Mouse (Mus musculus): ENCODE measurements around the gene Ccno.

Gene Ccno

DNA sequence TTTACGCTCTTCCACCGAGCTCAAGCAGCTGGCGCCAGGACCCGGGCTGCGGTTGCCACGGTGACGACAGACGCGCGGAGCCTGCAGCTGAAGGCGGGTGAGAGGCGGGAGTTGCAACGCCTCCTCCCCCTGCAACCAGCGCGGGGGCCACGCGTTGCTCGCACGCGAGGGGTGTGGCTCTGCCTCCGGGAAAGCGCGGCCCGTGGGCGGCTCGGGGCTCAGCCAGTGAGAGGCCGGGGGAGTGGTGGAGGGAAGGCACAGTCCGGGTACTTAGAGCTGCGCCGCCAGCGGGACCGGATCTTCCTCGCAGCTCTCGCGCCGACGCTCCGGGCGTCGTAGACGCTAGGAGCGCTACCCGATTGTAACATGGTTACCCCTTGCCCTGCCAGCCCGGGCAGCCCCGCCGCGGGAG, at the start of gene Ccno:
TSS of gene Ccno (plus strand) at position 271 of the 412 bp plus-strand sequence.
- peak; percentile 90 to 96 for DNase-seq

GRCm38 (mm10) chr13:112938130-112938529, 49.5 kb upstream of the Ccno start:
- no peak for DNase-seq

- no peak for DNase-seq
These were observed 45.7 kb upstream of the Ccno start for GRCm38 (mm10) chr13:112941879-112942330.

- no peak for DNase-seq
These were observed 42.3 kb upstream of the Ccno start for GRCm38 (mm10) chr13:112945312-112945711.

GRCm38 (mm10) chr13:112945900-112946299, 41.7 kb upstream of the Ccno start:
- DNase-seq: no peak

DNA sequence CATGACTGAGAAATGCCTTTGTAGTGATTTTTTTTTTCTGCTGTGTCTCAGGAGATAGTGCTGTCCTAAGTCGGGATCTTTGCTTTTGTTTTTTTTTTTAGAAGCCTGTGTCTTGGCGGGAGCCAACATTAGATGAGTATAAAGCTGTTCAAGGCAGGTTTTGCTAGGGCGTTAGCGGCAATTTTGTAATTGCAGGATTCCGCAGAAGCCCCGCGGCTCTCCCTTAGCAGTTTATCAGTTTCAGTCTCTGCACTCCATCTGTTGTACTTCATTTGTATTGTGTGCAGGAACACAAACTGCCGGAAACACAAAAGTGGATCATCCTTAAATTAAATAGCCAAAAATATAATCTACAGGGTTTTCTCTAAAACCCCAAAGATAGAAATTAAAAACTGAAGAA, 33.5 kb upstream of the Ccno start:
- no peak for DNase-seq

DNA sequence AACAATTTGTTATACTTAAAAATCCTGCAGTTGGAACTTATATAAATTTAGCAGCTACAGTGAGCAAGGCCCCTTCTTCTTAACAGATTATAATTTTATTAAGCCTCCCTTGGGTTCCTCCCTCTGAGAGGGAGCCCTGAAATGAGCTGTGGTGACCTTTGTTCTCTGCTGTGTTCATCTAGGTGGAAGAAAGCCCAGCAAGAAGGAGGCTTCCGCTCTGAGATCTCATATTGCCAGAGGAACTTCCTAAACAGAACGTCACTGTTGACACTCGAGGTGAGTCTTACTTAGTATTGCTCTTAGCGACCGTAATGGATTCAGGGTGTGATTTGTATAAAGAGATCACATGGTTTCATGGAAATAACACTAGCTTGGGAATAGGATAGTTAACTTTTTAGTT, 24.5 kb upstream of the Ccno start:
- no peak for DNase-seq

DNA sequence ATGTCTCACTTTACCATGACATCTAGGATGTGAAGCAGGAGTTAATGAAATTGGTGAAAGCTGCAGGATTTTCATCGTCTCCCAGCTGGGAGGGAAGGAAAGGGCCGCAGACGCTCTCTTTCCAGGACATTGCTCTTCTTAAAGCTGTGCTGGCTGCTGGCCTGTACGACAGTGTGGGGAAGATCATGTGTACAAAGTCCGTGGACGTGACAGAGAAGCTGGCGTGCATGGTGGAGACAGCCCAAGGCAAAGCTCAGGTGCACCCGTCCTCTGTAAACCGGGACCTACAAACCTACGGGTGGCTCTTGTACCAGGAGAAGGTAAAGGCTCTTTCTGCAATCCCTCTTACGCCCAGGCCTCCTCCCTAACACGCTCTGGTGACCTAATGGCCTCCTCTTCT, 23.2 kb upstream of the Ccno start:
- no peak for DNase-seq

DNA sequence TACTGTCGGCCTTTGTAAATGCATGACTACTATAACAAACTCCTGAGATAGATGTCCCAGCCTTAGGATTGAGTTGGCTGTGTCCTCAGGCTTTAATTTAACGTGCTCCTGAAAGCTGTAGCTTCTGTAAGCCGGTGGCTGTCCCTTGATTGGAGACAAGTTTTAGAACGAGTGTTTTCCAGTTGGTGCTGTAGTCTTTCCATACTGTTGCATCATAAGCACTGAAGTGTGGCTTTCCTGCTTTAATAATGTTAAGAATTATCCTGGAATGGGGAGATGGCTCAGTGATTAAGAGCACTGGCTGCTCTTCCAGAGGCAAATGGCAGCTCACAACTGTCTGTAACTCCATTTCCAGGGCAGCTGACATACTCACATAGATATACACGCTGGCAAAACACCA, 20.3 kb upstream of the Ccno start:
- DNase-seq: no peak

DNA sequence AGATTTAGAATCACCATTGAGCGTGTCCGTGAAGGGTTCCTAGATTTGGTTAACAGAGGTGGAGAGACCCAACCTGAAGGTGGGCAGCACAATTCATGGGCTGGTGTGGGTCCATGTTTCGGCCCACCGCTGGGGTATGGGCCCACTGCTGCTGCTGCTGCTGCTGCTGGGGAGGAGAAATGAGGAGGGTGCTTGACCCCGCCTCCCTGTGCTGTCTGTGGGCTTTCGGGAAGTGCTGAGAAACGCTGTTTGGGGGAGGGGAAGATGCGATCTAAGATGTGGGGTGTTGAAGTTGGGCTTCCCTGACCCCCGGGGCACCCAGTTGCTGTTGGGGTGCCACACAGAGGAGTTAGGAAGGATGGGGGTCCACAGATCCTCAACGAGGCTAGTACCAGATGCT, 10.9 kb upstream of the Ccno start:
- DNase-seq: no peak

GRCm38 (mm10) chr13:112985605-112986450, 1.8 kb upstream of the Ccno start:
- DNase-seq: peak in 1 of 2 experiments; percentile 36

GRCm38 (mm10) chr13:112986451-112986950, 1.1 kb upstream of the Ccno start:
- DNase-seq: no peak

DNA sequence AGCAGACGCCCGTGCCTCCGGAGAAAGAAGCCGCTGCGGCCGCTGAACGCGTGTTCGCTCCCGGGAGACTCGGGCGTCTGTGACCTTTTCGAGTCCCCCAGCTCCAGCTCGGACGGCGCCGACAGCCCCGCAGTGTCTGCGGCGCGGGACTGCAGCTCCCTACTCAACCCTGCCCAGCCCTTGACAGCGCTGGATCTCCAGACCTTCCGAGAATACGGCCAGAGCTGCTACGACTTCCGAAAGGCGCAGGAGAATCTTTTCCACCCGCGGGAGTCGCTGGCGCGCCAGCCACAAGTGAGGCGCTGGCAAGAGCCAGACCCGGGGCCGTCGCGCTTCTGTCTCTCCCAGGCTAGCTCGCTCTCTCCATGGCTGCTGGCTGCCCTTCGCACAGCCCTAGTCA, 389 bp downstream of the Ccno start:
- peak in 1 of 2 experiments; percentile 54 for DNase-seq

- DNase-seq: peak; percentile 22 to 35
These were observed 1.3 kb downstream of the Ccno start for GRCm38 (mm10) chr13:112988866-112989265.

GRCm38 (mm10) chr13:112989541-112989940, 1.9 kb downstream of the Ccno start:
- peak in 1 of 2 experiments; percentile 34 for DNase-seq

DNA sequence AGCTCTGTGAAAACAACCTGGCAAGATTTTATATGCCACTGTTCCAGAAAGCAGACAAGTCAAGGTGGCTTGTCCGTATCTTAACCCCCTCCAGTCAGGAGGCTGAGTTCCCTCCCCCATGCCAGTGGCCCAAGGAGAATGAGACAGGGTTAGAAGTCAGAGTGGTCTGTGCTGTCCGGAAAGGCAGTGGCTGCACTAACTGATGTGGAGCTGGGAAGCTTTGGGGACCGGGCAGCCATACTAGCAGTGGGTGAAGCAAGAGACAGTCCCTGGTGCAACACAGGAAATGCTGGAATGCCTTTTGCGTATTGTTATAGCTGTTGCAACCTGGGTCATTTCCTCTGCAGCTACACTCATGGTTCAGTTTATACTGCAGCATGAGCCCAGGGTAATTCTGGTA, 2.7 kb downstream of the Ccno start:
- no peak for DNase-seq

DNA sequence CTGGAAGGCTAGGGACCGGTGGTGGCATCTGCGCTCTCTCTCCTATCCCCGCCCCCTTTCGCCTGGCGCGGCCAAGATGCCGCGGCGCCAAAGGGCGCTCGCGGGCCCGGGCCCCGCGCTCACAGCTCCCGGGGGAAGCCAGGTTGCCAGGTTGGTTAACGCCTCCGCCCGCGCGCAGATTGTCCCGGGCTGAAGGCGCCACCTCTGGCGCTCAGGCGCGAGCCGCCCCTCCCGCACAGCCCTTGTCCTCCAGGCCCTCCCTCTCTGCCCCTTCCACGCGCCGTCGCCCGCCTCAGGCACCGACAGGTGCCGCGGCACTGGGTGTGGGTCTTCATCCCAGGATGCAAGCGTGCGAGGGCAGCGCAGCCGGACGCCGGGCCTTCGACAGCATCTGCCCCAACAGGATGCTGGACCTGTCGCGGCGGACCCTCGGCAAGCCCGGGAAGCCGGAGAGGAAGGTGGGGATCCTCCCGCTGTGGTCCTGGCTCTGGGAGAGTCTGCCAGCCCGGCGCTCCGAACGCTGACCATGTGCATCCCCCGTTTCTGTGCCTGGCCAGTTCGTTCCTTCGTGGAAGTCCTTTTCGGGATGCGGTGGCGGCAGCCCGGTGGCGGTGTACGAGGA, 6.0 kb downstream of the Ccno start, which contains the start of gene Mcidas:
TSS of gene Mcidas (plus strand) at position 315 of the 622 bp plus-strand sequence.
- DNase-seq: peak; percentile 68 to 82

DNA sequence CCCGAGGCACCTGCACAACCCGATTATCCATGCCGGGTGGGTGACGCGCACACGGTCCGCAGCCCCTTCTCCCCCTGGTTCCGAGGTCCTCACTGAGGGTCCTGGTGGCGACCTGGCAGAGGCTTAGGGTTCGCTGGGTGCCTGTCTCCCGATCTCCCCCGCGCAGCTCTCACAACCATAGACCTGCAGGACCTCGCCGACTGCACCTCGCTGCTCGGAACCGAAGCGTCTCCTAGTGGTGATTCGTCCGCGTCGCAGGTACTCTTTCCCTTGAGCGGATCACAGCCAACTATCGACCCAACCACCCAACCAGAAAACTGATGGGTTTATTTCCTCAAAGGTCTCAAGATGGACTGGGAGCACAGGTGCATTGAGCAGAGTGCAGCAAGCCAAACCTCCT, 6.6 kb downstream of the Ccno start:
- peak; percentile 84 to 87 for DNase-seq

GRCm38 (mm10) chr13:112996407-112996806, 8.8 kb downstream of the Ccno start:
- peak in 1 of 2 experiments; percentile 9 for DNase-seq

DNA sequence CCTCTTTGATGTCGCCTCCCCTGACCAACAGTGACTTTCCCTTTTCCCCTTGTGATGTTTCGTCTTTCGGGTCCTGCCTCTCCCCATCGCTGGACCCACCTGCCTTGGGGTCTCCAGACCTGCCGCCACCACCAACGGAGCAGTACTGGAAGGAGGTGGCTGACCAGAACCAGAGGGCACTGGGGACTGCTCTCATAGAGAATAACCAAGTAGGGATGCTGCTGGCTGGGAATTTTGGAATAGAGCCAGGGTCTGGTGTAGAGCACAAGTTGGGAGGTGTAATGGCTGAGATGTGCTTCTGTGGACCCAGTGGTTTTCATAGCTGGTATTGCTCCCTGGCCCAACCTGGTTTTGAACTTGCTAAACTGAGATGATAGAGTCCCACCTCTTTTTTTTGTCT, 9.8 kb downstream of the Ccno start:
- peak; percentile 39 to 51 for DNase-seq

DNA sequence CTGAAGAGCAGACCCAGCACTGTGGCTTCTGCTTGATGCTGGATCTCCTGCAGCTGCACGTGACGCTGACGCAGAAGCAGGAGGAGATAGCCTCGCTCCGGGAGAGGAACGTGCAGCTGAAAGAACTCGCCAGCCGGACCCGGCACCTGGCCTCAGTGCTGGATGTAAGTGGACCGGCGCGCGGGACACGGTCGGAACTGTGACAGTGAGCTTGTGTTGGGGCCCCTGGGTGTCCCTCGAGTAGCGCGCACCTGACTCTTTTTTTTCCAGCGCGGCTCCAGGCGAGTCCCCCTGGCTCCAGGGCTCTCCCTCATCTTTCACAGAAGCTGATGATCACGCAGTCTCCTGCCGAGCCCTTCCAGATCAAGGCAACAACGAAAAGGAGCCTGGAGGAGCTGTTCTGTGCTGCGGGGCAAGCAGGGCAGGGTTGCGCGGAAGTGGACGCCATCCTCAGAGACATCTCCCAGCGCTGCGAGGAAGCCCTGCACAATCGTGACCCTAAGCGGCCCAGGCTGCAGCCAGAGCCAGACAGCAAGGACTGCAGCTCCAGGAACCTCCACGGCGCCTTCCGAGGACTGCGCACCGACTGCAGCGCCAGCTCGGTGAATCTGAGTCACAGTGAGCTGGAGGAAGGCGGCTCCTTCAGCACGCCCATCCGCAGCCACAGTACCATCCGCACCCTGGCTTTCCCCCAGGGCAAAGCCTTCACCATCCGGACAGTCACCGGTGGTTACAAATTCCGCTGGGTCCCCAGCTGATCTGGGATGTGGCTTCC, 11.0 kb downstream of the Ccno start:
- peak; percentile 38 to 42 for DNase-seq

GRCm38 (mm10) chr13:113000090-113000489, 12.5 kb downstream of the Ccno start:
- no peak for DNase-seq
